Mouse (Mus musculus): ENCODE data around the gene Plekhg3. TPM values are rescaled to one million over a fixed set of nuclear protein-coding genes. Genes with fewer than 3 reads are reported as not detected.

The Plekhg3 gene
- total and polyA plus RNA-seq, 3 experiments: 12.4 to 17.8 (median 12.5) TPM

GRCm38 (mm10) chr12:76534641-76535283 is 4.1 kb downstream of the Plekhg3 start:
- ATAC-seq (ENCODE audit: extremely low read depth, insufficient number of reproducible peaks, low FRiP score, poor library complexity, severe bottlenecking) (no peak), DNase-seq (ENCODE audit: low spot score) (no peak)
- peaks cover 2% of the 10 kb centered on the region for H3K36me3 ChIP-seq (replicated peaks)
- TF ChIP-seq GATA1 (IDR thresholded peaks at IDR 0.05; ENCODE audit: borderline replicate concordance, low read length): no peak
- no peak for TF ChIP-seq POLR2AphosphoS5 (IDR thresholded peaks at IDR 0.05; ENCODE audit: insufficient replicate concordance, low read depth, low read length)
- TF ChIP-seq TAL1 (conservative IDR thresholded peaks at IDR 0.05; ENCODE audit: low read depth, low read length): no peak
- no peak for TF ChIP-seq CTCF (IDR thresholded peaks at IDR 0.05; ENCODE audit: low read depth, low read length)
- no peak for TF ChIP-seq GATA2 (IDR thresholded peaks at IDR 0.05; ENCODE audit: borderline replicate concordance, low read depth, low read length)
- 0 out of 2 replicates have a peak overlapping the region, but pooled peaks have one; percentile 14 for H3K4me3 ChIP-seq (ENCODE audit: low read depth, low read length)
- H3K27me3 ChIP-seq (ENCODE audit: insufficient read depth, low read length): peaks cover 85% of the 10 kb centered on the region
- peaks cover 71% of the 10 kb centered on the region for H3K4me1 ChIP-seq (ENCODE audit: insufficient read depth, low read depth, low read length)
- H3K9me3 ChIP-seq (replicated peaks): peaks cover 9% of the 10 kb centered on the region

GRCm38 (mm10) chr12:76535471-76535900 is 4.8 kb downstream of the Plekhg3 start:
- peaks cover 80% of the 10 kb centered on the region for H3K27me3 ChIP-seq (ENCODE audit: insufficient read depth, low read length)
- DNase-seq (ENCODE audit: low spot score) (no peak), ATAC-seq (ENCODE audit: extremely low read depth, insufficient number of reproducible peaks, low FRiP score, poor library complexity, severe bottlenecking) (no peak)
- TF ChIP-seq GATA2 (IDR thresholded peaks at IDR 0.05; ENCODE audit: borderline replicate concordance, low read depth, low read length) (no peak), TAL1 (conservative IDR thresholded peaks at IDR 0.05; ENCODE audit: low read depth, low read length) (no peak), POLR2AphosphoS5 (IDR thresholded peaks at IDR 0.05; ENCODE audit: insufficient replicate concordance, low read depth, low read length) (no peak), GATA1 (IDR thresholded peaks at IDR 0.05; ENCODE audit: borderline replicate concordance, low read length) (no peak), CTCF (IDR thresholded peaks at IDR 0.05; ENCODE audit: low read depth, low read length) (no peak)
- H3K9me3 ChIP-seq (replicated peaks): peaks cover 9% of the 10 kb centered on the region
- peaks cover 71% of the 10 kb centered on the region for H3K4me1 ChIP-seq (ENCODE audit: insufficient read depth, low read depth, low read length)
- peaks cover 2% of the 10 kb centered on the region for H3K36me3 ChIP-seq (replicated peaks)
- no peak overlapping the region; the same call in 1 of the 2 replicates for H3K4me3 ChIP-seq (ENCODE audit: low read depth, low read length)

DNA sequence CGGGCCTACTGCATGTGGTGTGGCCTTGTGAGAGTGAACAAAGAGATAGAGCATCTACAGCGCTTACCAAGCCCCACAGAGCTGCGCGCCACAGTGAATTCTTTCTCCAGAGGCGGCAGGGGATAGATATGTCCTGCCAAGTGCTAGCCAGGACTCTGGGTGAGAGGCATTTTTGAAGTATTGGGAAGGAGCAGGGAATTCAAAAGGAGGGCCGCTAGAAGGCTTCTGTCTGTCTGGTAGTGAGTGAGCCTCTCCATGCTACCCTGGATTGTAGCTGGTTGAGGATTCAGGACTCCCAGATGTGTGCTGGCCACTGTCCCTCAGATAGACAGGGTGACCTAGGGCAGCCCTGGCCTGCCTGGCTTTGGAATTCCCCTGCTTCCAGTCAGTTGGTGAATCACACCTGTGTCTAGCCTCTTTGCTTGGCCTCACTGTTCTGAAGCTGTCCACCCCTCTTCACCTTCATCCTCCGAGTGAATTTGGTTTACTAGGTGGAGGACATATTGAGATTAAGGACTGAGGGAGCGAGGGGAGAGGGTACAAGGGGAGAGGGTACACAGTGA is 6.0 kb downstream of the Plekhg3 start:
- peaks cover 73% of the 10 kb centered on the region for H3K4me1 ChIP-seq (ENCODE audit: insufficient read depth, low read depth, low read length)
- peaks cover 76% of the 10 kb centered on the region for H3K27me3 ChIP-seq (ENCODE audit: insufficient read depth, low read length)
- H3K9me3 ChIP-seq (replicated peaks): peaks cover 9% of the 10 kb centered on the region
- TF ChIP-seq GATA2 (IDR thresholded peaks at IDR 0.05; ENCODE audit: borderline replicate concordance, low read depth, low read length): no peak
- TF ChIP-seq POLR2AphosphoS5 (IDR thresholded peaks at IDR 0.05; ENCODE audit: insufficient replicate concordance, low read depth, low read length): no peak
- no peak for TF ChIP-seq TAL1 (conservative IDR thresholded peaks at IDR 0.05; ENCODE audit: low read depth, low read length)
- TF ChIP-seq CTCF (IDR thresholded peaks at IDR 0.05; ENCODE audit: low read depth, low read length): no peak
- DNase-seq (ENCODE audit: low spot score) (no peak), ATAC-seq (ENCODE audit: extremely low read depth, insufficient number of reproducible peaks, low FRiP score, poor library complexity, severe bottlenecking) (no peak)
- peaks cover 2% of the 10 kb centered on the region for H3K36me3 ChIP-seq (replicated peaks)
- no peak overlapping the region for H3K4me3 ChIP-seq (ENCODE audit: low read depth, low read length)

- DNase-seq (ENCODE audit: low spot score): peak; percentile 72
Observed at GRCm38 (mm10) chr12:76537434-76537833, 6.7 kb downstream of the Plekhg3 start.

GRCm38 (mm10) chr12:76540169-76540568 is 9.5 kb downstream of the Plekhg3 start:
- ATAC-seq (ENCODE audit: extremely low read depth, insufficient number of reproducible peaks, low FRiP score, poor library complexity, severe bottlenecking) (no peak), DNase-seq (ENCODE audit: low spot score) (no peak)
- Histone ChIP-seq H3K9me3 (replicated peaks) (peaks cover 4% of the 10 kb centered on the region; the same call in 1 of the 2 replicates), H3K27me3 (ENCODE audit: insufficient read depth, low read length) (peaks cover 47% of the 10 kb centered on the region), H3K4me1 (ENCODE audit: insufficient read depth, low read depth, low read length) (peaks cover 46% of the 10 kb centered on the region), H3K4me3 (ENCODE audit: low read depth, low read length) (no peak overlapping the region), H3K36me3 (replicated peaks) (peaks cover 2% of the 10 kb centered on the region)
- no peak for TF ChIP-seq GATA2 (IDR thresholded peaks at IDR 0.05; ENCODE audit: borderline replicate concordance, low read depth, low read length)

More at GRCm38 (mm10) chr12:76537434-76537833, 6.7 kb downstream of the Plekhg3 start:
- peaks cover 71% of the 10 kb centered on the region for H3K4me1 ChIP-seq (ENCODE audit: insufficient read depth, low read depth, low read length)
- peaks cover 2% of the 10 kb centered on the region for H3K36me3 ChIP-seq (replicated peaks)
- peaks cover 70% of the 10 kb centered on the region for H3K27me3 ChIP-seq (ENCODE audit: insufficient read depth, low read length)
- peak overlapping the region; percentile 26; the same call in 1 of the 2 replicates for H3K4me3 ChIP-seq (ENCODE audit: low read depth, low read length)
- TF ChIP-seq TAL1 (conservative IDR thresholded peaks at IDR 0.05; ENCODE audit: low read depth, low read length) (no peak), CTCF (IDR thresholded peaks at IDR 0.05; ENCODE audit: low read depth, low read length) (no peak), GATA2 (IDR thresholded peaks at IDR 0.05; ENCODE audit: borderline replicate concordance, low read depth, low read length) (no peak), GATA1 (IDR thresholded peaks at IDR 0.05; ENCODE audit: borderline replicate concordance, low read length) (no peak)
- H3K9me3 ChIP-seq (replicated peaks): peaks cover 9% of the 10 kb centered on the region
- ATAC-seq (ENCODE audit: extremely low read depth, insufficient number of reproducible peaks, low FRiP score, poor library complexity, severe bottlenecking): peak; percentile 80

GRCm38 (mm10) chr12:76540701-76541221 is 10.1 kb downstream of the Plekhg3 start:
- no peak for DNase-seq (ENCODE audit: low spot score)
- H3K4me3 ChIP-seq (ENCODE audit: low read depth, low read length): no peak overlapping the region
- no peaks in the 10 kb centered on the region for H3K36me3 ChIP-seq (replicated peaks)
- H3K27me3 ChIP-seq (ENCODE audit: insufficient read depth, low read length): peaks cover 47% of the 10 kb centered on the region
- TF ChIP-seq POLR2AphosphoS5 (IDR thresholded peaks at IDR 0.05; ENCODE audit: insufficient replicate concordance, low read depth, low read length) (no peak), CTCF (IDR thresholded peaks at IDR 0.05; ENCODE audit: low read depth, low read length) (no peak), GATA1 (IDR thresholded peaks at IDR 0.05; ENCODE audit: borderline replicate concordance, low read length) (no peak), GATA2 (IDR thresholded peaks at IDR 0.05; ENCODE audit: borderline replicate concordance, low read depth, low read length) (no peak), TAL1 (conservative IDR thresholded peaks at IDR 0.05; ENCODE audit: low read depth, low read length) (no peak)
- H3K9me3 ChIP-seq (replicated peaks): peaks cover 4% of the 10 kb centered on the region; the same call in 1 of the 2 replicates
- no peak for ATAC-seq (ENCODE audit: extremely low read depth, insufficient number of reproducible peaks, low FRiP score, poor library complexity, severe bottlenecking)
- H3K4me1 ChIP-seq (ENCODE audit: insufficient read depth, low read depth, low read length): peaks cover 43% of the 10 kb centered on the region
